Mouse (Mus musculus) lung, postnatal 10 days (tissue): ENCODE measurements around the gene Foxe3.
"Not testable (repeated sequence)": the region's sequence is repeated elsewhere in the genome, so short reads cannot be mapped to it uniquely, and the experiment has no call there.

Experiments used
- DNase-seq: peaks from one replicate; pipeline ENCODE4 v3.0.0; 2021

Gene Foxe3

DNA sequence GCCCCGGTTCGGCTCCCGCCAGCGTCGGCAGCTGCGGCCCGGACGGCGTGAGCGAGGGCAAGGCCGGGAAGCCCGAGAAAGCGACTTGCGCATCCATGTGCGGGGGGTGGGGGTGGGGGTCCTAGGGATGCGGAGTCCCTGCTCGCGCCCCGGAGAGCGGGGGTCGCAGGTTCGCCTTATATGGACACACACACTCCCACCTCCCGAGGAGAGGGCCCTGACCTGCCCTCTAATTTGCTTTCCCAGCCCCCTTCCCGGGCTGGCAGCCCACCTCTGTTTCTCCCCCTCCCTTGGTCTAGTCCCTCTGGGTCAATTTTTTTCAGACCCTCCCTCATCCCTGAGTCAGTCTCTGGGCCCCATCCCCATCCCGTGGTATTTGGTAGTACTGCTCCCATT, at the start of gene Foxe3:
Gene Foxe3 (minus strand): TSS at position 97 of the 396 bp plus-strand sequence.
- no peak for DNase-seq

DNA sequence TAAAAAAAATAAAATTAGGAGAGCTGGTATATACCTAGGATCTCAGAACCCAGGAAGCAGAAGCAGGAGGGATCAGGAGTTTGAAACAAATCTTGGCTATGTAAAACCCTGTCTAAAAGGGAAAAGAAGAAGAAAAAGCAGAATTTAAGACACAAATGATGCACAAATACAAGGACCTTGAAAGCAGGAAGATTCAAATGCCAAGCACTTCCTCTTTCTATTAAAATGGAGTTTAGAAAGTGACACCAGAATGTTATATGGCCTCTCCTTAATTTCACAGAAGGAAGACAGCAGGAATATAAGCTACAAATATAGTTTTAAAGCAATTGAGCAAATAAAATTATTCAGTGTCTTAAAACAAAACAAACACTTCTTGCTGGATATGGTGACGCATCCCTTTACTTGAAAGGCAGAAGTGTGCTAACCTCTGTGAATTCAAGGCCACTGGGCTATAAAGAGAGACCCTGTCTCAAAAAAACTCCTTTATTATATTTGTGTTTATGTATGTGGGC, 47.5 kb upstream of the Foxe3 start:
- no peak for DNase-seq

DNA sequence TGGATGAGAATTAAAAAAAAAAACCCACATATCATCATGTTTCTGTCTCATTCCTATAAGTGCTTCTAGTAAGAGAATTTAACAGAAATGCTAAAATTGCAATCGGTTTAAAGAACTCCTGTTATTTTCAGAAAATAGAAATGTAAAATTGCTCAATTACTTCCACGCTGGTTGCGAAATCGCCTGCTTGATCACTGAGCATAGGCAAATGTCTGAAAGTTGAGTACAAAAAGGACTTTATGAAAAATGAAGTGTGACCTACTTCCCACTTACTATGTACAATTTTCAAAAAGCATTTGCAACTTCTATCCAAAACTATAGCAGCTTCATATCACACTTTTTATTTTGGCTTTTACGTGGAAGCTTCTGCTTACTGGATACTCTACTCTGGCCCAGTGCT, 44.9 kb upstream of the Foxe3 start:
- no peak for DNase-seq

DNA sequence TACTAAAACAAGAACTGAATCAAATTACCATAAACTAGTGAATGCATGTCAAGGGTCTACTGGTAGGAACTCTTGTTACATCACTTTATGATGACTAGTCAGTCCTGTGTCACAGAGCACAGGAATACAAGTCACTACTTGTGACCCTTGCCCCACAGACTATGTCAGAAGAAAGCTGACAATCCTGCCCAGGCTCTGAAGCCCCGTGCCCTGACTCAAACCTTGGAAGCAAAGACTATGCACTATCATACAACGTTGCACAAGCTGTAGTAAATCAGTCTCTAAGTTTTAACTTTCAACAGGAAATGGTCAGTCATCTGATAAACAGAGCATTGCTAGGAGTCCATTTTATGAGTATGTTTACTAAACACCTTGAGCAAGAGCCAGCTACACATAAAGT, 35.1 kb upstream of the Foxe3 start:
- not testable (repeated sequence) for DNase-seq

DNA sequence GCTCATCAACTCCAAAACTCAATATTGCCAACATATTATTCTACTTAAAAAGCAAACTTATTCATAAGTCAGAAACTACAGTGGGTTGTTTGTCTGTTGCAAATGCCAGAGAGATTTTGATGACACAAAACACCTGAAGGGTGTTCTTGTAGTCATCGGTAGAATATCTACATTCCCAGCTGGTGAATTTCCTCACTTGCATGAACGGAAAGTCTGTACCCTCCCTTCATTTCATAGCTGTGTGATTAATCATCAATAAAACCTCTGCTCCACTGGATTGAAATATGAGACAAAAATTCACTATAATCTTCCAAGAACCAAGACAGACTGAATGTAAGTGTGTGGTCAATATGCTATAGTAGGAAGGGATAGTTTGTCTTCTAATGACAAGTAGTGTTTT, 33.7 kb upstream of the Foxe3 start:
- DNase-seq: no peak

DNA sequence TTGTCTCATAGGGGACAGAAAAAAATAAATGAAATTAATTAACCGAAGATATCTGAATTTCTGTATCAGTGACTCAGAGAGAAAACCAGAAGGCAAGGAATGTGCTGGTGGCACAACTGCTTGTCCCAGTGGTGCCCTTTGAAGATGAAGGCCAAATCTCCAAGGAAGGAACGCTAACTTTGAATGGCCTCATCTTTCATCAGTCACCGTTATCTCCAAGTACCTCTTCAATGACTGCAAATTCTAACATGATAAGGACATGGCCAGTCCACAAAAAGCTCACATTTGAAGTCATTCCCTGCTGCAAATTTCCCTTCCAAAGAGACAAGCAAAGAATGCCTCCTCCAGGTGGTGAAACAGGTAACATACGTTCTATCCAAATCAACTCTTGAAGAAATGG, 33.0 kb upstream of the Foxe3 start:
- DNase-seq: no peak

DNA sequence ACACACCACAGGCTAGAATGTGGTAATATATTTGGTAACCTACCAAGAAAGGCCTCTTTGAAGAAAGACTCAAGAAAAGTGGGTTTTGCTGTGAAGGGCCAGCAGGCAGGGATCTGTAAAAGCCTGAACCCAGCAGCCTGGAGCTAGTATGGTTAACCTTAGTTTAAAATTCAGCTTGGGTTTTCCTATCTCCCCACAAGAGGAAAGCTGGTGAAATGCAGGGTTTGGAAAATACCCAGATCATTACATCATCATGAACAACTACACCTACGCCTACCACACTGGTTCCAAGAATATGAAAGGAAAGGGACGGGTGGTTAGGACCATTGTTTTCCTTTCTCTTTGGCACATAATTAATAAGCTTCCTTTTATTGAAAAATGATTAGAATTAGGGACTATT, 32.4 kb upstream of the Foxe3 start:
- no peak for DNase-seq

DNA sequence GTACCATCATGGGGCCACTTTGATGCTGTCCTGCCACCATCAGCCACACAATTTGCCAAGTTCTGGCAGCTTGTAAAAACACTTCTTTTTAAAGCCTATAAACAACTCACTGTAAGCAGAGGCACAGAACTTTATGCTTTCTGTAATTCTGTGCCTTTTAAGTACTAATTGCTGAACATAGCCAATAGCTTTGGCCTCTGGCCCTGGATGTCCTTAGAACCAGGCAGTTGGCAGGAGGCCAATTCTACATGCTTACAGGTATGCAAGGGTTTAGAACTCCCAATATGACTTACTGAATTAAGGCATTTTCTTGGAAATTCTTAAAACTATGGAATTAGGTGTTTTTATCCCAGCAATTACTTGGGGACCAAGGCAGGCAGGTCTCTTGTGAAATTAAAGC, 31.6 kb upstream of the Foxe3 start:
- DNase-seq: peak; percentile 14

DNA sequence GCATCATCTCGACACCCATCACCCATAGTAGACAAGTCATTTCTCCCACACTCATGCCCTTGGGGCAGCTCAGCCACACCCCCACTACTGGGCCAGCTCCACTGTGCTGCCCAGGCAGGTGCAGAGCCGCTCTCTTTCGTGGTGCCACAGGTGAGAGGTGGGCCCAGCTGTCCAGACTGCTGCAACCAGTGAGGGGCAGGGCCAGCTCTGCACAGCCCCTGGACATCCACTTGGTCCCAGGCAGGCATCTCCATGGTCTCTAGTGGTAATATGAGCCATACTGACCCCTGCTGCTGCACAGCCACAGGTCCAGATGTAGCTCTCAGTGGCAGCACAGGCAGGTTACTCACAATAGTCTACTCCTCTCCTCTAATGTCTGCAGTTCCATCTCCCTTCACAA, 27.4 kb upstream of the Foxe3 start:
- DNase-seq: no peak

DNA sequence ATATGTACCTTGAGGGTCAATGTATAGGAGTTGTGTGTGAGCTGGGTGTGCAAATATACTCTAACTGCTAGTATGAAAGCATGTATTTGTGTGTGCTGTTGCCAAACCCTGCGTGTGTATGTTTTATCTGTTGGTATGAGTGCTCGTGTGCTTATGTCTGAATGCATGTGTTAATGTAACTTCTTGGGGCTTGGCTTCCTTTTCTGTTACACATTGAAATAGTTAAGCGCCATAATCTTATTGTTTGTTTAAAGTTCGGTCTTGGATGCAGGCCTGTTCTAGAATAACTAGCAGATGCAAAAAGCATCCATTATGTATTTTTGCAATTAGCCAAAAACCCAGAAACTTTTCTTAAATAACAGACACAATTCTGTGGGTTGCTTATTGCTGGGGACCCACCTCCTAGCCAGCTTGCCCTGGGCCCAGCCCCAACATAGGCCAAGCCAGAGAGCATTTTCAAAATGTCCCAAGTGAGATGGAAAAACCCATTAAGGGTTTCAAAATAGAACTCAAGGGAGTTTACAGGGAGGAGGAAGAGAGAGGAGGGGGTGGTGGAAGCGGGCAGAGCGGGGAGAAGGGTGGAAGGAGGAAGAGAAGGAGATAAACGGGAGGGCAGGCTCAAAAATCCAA, 22.2 kb upstream of the Foxe3 start:
- no peak for DNase-seq

DNA sequence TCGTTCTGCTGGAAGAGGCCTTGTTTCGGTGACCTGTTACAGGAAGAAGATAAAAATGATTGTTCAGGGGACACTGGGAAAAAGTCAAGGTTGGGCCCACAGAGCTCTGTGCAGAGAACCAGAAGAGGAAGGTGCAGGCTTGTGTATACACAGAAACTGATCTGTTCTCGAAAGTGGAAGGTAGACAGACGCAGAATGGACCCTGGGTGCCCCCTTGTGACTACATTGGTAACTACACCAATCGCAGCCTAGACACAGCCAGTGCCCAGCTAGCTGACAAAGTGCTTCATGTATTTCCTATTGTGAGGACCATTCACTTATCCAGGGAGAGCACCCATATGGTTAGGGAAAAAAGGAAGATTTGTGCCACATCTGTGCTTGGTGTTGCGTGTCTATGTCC, 21.6 kb upstream of the Foxe3 start:
- peak; percentile 86 for DNase-seq

DNA sequence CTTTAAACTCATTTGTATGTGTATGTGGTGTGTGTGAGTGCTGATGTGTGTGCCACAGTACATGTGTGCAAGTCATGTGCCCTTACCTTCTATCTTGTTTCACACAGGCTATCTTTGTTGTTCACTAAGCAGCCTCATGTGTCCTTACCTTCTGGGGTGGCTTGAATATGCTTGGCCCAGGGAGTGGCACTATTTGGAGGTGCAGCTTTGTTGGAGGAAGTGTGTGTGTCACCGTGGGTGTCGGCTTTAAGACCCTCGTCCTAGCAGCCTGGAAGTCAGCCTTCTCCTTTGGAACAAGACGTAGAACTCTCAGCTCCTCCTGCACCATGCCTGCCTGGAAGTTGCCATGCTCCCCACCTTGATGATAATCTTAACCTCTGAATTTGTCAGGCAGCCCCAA, 20.6 kb upstream of the Foxe3 start:
- DNase-seq: no peak

DNA sequence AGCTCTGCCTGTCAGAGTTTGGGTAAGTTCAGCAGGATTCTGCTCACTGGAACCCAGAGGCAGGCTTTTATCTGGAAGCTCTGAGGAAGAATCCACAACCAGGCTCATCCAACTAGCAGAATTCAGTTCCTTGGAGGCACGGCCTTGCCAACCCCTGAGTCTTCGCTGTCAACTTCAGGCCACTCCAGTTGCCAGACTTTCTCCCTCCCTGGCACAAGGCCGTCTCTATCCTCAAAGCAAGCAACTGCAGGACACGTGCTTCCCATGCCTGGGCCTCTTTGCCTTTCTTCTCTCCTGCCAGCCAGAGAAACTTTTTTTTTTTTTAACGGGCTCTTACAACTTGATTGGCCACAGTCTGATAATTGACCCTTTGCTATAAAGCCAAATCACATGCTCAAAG, 19.2 kb upstream of the Foxe3 start:
- no peak for DNase-seq

DNA sequence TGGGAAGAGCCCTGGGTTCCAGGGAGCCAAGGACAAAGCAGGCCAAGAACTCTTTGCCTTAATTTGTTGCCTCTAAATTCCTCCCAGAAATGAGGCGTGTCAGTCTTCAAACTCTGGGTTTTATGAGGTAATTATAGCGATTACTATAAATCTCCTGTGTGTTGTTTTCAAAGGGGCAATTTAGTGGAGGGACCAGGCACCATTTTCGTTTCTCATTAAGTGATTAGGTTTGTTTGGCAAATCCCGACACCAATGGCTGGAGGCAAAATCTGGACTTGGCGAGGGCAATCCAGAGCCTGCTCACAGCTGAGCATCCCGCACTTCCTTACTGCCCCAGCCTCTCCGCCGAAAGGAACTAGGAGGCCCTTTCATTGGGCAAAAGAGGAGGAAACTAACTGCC, 16.8 kb upstream of the Foxe3 start:
- no peak for DNase-seq

DNA sequence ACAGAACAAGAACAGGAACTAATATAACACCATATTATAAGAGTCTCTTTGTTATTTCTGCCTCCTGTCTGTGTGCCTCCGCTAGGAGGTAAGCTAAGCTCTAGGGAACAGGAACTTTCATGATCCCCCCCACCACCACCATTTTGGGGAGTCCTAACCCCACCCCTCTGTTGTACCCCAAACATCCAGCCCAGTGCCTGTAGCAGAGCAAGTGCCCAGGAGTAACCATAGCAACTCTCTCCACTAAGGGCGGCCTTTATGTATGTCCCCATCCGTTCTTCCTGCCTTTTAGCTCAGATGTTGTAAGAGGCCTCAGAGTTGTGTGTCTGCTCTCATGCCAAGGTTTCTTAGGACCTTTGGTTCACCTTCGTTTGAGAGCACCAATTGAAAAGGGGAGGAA, 16.3 kb upstream of the Foxe3 start:
- DNase-seq: no peak

DNA sequence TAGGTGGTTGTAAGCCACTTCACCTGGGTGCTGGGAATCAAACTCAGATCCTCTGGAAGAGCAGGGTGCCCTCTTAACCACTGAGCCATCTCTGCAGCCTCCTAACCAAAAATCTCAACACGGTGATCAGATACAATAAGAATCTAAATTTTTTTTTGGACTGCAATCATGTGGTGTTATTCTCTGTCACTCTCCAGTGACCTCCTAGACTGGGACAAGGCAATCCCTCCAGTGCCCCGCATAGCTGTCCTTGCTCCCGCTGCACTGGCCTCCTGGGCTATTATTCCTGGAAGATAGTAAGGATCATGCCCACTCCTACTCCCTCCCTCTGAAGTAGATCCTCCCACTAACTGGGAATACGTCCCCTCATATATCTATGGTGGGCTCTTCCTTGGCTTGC, 15.5 kb upstream of the Foxe3 start:
- DNase-seq: no peak

DNA sequence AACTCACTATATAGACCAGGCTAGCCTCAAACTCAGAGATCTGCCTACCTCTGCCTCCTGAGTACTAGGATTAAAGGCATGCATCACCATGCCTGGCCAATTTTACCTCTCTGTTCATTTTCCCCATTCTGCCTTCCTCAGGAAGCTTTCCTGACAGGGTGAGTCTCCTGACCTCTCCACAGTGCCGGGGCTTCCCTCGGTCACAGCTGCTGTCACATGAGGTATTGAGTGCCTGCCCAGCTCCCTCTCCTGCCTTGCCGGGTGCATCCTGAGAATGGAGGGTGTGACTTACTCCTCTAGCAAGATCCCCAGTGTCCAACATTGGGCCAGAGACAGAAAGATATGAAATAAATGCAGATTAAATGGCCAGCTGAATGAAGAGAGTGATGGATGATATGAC, 12.4 kb upstream of the Foxe3 start:
- DNase-seq: no peak

DNA sequence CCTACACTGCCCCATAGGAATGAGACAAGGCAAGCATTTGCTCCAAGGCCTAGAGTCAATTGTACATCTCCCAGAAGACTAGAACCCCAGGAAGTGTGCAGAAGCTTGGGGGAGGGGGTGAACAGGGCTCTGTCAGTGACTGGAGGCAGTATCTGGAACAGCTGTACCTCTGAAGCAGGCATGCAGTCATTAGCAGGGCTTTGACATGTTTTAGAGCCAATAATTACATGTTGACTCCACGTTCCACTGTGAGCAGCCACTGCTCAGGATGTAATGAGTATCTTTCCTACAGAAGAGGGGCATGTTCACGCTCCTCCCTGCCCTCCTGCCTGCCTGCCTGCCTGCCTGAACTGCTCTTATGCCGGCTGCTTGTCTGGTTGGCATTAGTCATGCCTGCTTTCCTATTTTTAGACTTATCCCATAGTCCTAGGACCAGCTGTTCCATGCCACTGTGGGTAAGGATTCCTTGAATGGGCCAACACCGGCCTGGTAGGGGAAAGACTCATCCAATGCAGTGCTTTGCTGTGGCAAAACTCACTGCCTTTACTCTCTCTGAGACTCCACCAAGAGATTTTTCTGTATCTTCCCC, 11.7 kb upstream of the Foxe3 start:
- DNase-seq: no peak

DNA sequence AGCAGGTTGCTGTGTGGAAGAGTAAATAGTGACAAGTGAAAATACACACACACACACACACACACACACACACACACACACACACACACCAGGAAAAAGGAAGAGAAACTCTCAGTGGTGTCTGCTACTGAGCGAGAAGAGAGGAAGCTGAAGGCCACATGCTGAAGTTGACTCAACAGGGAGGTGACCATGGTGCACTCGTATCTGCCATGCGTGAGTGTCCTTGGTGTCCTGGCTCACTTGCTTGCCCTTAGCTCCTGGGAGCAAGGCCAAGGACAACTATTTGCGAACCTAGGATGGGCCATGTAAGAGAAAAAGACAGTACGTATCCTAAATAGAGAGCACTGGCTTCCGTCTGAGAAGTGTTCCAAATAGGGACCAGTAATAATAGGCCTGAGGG, 8.4 kb upstream of the Foxe3 start:
- DNase-seq: no peak

DNA sequence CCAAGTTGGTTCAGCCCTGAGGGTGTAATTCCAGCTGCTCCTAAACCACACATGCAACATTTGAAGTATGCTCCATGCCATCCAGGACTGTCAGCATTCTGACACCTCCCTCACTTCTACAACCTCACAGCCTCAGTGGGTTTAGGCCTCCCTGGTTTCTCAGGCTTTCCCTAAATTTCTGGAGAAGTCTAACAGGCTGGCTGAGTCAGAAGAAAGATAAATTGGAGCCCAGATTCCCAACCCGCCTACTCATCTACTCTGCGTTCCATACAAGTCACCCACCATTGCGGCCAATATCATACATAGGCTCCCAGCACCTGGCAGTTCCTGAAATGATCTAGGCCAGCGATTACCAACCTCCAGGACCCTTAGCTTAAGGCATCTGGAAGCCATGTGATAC, 6.9 kb upstream of the Foxe3 start:
- no peak for DNase-seq

DNA sequence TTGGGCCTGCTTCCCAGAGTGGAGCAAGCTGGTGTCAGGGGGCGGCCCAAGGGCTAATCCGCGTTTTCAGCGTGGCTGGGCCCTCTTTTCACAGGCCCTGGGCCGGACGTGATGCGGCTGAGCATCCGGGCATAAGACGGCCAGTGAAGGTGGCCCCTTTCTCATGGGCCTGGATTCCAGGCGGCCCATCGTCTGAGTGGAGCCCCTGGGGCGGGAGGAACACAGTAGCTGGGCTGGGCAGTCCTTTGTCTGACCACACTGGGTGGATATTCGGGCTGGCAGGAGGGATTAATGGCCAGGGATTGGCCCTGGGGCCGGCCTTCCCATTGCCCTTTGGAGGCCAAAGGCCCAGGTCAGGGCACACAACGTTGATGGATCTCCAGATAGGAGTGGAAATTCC, 3.3 kb upstream of the Foxe3 start:
- no peak for DNase-seq

DNA sequence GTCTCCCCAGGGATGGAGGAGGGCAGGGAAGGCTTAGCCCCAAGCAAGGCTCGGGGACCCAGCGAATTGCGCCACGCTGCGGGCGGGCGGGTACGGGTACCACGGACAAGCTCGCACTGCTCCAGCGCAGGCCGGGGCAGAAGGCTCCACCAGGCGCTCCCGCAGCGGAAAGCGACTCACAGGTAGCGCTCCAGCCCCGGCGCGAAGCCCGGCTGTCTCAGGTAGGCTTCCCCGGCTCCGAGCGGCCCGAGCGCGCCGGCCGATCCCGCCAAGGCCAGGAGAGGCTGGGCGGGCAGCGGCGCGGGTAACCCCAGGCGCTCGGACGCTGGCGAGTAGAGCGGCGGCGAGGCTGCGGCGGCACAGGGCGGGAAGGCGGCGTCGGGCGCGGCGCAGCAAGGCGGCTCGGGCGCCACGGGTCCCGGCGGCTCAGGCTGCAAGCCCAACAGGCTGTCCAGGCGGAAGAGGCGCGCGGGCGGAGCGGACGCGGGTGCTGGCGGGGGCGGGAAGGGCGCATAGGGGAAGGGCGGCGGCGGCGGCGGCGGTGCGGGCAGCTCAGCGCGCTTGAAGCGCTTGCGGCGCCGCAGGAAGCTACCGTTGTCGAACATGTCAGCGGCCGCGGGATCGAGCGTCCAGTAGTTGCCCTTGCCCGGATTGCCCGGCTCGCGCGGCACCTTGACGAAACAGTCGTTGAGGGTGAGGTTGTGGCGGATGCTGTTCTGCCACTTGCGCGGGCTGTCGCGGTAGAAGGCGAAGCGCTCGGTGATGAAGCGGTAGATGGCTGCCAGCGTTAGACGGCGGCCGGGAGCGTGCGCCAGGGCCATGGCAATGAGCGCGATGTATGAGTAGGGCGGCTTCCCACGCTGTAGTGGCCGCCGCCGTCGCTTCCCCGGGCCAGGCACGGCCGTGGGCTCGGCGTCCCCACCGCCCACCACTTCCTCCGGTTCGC, 569 bp downstream of the Foxe3 start:
- peak; percentile 23 for DNase-seq

DNA sequence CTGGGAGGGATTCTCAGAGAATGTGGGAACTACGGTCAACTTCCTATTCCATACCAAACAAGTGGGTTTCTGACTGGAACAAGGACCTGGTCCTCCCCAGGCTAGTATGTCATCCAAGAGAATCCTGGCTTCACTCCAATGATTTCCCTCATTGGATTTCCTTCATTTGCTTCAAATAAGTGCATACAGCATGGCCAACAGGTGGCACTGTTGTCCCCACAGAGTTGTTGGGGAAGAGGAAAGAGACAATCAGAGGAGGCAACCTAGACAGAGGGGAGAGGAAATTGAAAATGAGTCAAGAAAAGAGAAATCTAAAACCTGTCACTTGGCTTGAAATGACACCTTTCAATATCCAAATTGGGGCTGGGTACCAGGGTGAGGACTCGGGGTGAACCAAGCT, 8.7 kb downstream of the Foxe3 start:
- peak; percentile 72 for DNase-seq

DNA sequence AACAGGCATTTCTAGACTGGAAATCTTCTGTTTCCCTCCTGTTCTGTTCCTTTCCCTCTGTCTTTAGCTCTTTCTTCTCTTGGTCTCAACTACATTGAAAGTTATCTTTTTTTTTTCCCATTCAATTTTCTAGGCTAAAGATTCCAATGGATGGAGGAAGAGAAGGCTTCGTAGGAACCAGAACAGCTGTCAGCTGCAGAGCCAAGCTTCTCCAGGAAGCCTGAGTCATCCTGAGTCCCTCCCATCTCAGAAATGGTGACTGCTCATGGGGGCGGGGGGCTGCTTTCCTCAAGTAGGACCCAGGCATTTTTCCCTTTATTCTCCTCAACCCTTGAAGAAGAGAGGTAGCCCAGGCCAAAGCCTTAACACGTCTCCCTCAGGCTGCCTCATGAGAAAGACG, 9.8 kb downstream of the Foxe3 start:
- no peak for DNase-seq
